Mouse (Mus musculus) spleen, adult 18-20 months (tissue): Measurements from ENCODE around the gene Cacna1g.
"Not testable (repeated sequence)": the region's sequence is repeated elsewhere in the genome, so short reads cannot be mapped to it uniquely, and the experiment has no call there.

Experiments
- DNase-seq, 2 experiments: peaks; one replicate each; pipeline ENCODE4 v3.0.0; 2022; ENCODE audit warnings: mixed read lengths in 2 of 2

Gene Cacna1g

GRCm38 (mm10) chr11:94441752-94442151 lies 32.2 kb downstream of the Cacna1g start:
- DNase-seq, result no peak

GRCm38 (mm10) chr11:94441122-94441521 lies 32.9 kb downstream of the Cacna1g start:
- no peak for DNase-seq

GRCm38 (mm10) chr11:94440421-94440820 lies 33.6 kb downstream of the Cacna1g start:
- no peak for DNase-seq

GRCm38 (mm10) chr11:94429011-94429651 lies 44.9 kb downstream of the Cacna1g start:
- DNase-seq, result no peak

- DNase-seq, result no peak
Measured at GRCm38 (mm10) chr11:94428091-94428835, 45.7 kb downstream of the Cacna1g start.

GRCm38 (mm10) chr11:94425656-94426055 lies 48.3 kb downstream of the Cacna1g start:
- no peak for DNase-seq

GRCm38 (mm10) chr11:94425215-94425614 lies 48.8 kb downstream of the Cacna1g start:
- DNase-seq, result no peak

- DNase-seq, result no peak
Measured at GRCm38 (mm10) chr11:94424380-94424779, 49.6 kb downstream of the Cacna1g start.

GRCm38 (mm10) chr11:94423855-94424254 lies 50.1 kb downstream of the Cacna1g start:
- no peak for DNase-seq

GRCm38 (mm10) chr11:94420991-94421390 lies 53.0 kb downstream of the Cacna1g start:
- DNase-seq, result no peak

GRCm38 (mm10) chr11:94420325-94420724 lies 53.7 kb downstream of the Cacna1g start:
- DNase-seq, result no peak

GRCm38 (mm10) chr11:94419004-94419727 lies 54.8 kb downstream of the Cacna1g start:
- no peak for DNase-seq

GRCm38 (mm10) chr11:94414042-94414441 lies 60.0 kb downstream of the Cacna1g start:
- no peak for DNase-seq

GRCm38 (mm10) chr11:94413516-94413915 lies 60.5 kb downstream of the Cacna1g start:
- DNase-seq, result no peak

GRCm38 (mm10) chr11:94412998-94413469 lies 61.0 kb downstream of the Cacna1g start:
- DNase-seq, result no peak

GRCm38 (mm10) chr11:94412562-94412961 lies 61.4 kb downstream of the Cacna1g start:
- DNase-seq, result no peak

- no peak for DNase-seq
Measured at GRCm38 (mm10) chr11:94407803-94408321, 66.1 kb downstream of the Cacna1g start.

- no peak for DNase-seq
Measured at GRCm38 (mm10) chr11:94405348-94405747, 68.7 kb downstream of the Cacna1g start.

- peak; percentile 43 to 82 for DNase-seq
Measured at GRCm38 (mm10) chr11:94404641-94405260, 69.2 kb downstream of the Cacna1g start.

- DNase-seq, result no peak
Measured at GRCm38 (mm10) chr11:94404178-94404577, 69.8 kb downstream of the Cacna1g start.

- no peak for DNase-seq
Measured at GRCm38 (mm10) chr11:94403757-94404156, 70.2 kb downstream of the Cacna1g start.

GRCm38 (mm10) chr11:94402731-94403130 lies 71.3 kb downstream of the Cacna1g start:
- DNase-seq, result no peak

GRCm38 (mm10) chr11:94402029-94402428 lies 72.0 kb downstream of the Cacna1g start:
- not testable (repeated sequence) for DNase-seq
